Mouse (Mus musculus): ENCODE data around the gene Gdf15. TPM values are rescaled to one million over a fixed set of nuclear protein-coding genes. Genes with fewer than 3 reads are reported as not detected.

Gdf15 gene
- polyA plus RNA-seq, 1 experiment from 2014 or later: 1.3 TPM

DNA sequence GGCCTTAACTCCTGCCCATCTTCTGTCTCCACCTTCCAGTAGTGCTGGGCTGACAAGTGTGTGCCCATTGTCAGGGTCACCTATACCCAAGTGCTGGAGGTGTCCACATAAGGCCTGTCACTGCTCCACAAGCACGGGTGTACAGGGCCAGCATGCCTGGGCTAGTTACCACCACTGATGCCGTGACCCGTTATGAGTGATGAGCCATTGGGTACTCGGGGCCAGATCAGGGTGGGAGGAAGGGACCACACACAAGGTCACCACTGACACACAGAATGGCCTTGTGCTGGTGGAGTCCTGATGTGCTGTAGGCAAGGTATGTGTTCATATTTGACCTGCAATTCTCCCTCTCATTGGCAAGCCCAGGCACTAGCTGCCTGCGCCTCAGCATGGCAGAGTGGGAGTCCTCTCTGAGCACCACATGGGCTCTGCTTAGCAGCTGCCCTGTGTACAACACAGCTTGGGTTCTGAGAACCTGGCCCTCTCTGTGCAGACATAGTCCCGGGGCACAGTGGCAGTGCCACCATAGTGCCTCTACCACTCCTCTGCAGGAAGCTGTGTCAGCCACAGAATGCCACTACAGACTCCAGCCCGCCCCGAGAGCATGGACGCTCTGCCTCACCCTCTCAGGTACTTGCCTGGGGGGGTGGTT lies 47.5 kb downstream of the Gdf15 start:
- Histone ChIP-seq H3K27me3 (replicated peaks; ENCODE audit: insufficient read depth, low read length) (no peaks in the 10 kb centered on the region), H3K27ac (ENCODE audit: low read length) (no peak overlapping the region), H3K4me2 (replicated peaks; ENCODE audit: low read depth, low read length) (no peak overlapping the region), H3K4me1 (ENCODE audit: insufficient read depth, low read depth, low read length) (no peaks in the 10 kb centered on the region), H3K36me3 (ENCODE audit: insufficient read depth, low read length) (peaks cover 30% of the 10 kb centered on the region), H3K4me3 (ENCODE audit: low read depth, low read length) (no peak overlapping the region), H3K9me3 (ENCODE audit: low read length) (no peaks in the 10 kb centered on the region), H3K9ac (replicated peaks; ENCODE audit: low read depth) (no peak overlapping the region)
- ATAC-seq: 0 out of 2 replicates have a peak, but pooled peaks have one; percentile 7
- DNase-seq (ENCODE audit: low spot score): no peak
- WGBS: 88% methylated on average over 9 of the region's 9 CpGs
- TF ChIP-seq EP300 (IDR thresholded peaks at IDR 0.05) (no peak), CTCF (IDR thresholded peaks at IDR 0.05) (no peak)

DNA sequence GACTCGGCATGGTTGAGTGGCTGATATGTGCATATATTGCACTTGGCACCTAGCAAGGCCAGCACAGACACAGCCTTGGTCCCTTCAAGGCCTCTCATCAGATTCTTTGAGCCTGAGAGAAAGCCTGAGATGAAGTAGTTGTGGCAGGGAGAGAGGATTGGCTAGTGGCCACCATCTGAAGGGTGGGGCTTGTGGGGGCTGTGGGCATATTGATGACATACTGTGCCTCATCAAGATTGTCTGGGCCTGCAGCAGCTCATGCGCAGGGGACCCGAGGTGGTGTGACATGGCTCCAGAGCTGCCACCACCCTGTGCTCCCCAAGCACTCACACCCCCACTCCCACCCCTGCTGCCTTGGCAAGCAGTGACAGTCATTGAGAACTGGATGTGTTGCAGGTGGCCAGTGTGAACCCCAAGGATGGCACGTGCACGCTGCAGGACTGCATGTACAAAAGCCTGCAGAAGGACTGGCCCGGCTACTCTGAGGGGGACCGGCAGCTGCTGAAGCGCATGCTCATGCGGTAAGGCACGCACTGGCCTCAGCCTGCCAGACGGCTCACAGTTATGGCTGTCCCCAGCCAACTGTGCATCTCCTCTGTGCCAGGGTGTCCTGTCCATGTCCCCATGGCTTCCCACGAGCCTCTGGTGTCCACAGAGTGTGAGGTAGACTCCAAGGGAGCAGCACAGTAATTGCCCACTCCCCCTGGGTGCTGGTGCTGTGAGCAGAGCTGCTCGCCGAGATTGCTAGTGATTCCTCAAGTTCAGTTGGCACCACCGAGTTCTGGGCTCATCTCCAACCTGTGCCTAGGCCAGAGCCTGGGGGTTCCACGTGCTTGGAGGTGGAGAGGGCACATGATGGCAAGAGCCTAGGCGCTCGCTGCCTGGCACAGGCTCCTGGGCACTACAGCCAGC lies 48.5 kb downstream of the Gdf15 start:
- Histone ChIP-seq H3K9ac (replicated peaks; ENCODE audit: low read depth) (no peak overlapping the region), H3K4me2 (replicated peaks; ENCODE audit: low read depth, low read length) (no peak overlapping the region), H3K27ac (ENCODE audit: low read length) (no peak overlapping the region), H3K4me3 (ENCODE audit: low read depth, low read length) (no peak overlapping the region), H3K27me3 (replicated peaks; ENCODE audit: insufficient read depth, low read length) (no peaks in the 10 kb centered on the region), H3K9me3 (ENCODE audit: low read length) (no peaks in the 10 kb centered on the region), H3K36me3 (ENCODE audit: insufficient read depth, low read length) (peaks cover 34% of the 10 kb centered on the region), H3K4me1 (ENCODE audit: insufficient read depth, low read depth, low read length) (no peaks in the 10 kb centered on the region)
- TF ChIP-seq CTCF (IDR thresholded peaks at IDR 0.05): no peak
- TF ChIP-seq EP300 (IDR thresholded peaks at IDR 0.05): no peak
- no peak for ATAC-seq
- WGBS: 90% methylated on average over 18 of the region's 18 CpGs
- no peak for DNase-seq (ENCODE audit: low spot score)

Other genes starting within 250 kb of the Gdf15 start
- gene Crtc1, start 192.9 kb downstream of the Gdf15 start, polyA plus RNA-seq (2015; fragmentation: Nextera tagmentation; extraction: Ambion mirVana): 5.1 and 7.0 TPM in 2 replicates
- gene Klhl26, start 155.5 kb downstream of the Gdf15 start, polyA plus RNA-seq (2015; fragmentation: Nextera tagmentation; extraction: Ambion mirVana): 19.0 and 21.6 TPM in 2 replicates
- 4.1 and 5.2 TPM in 2 replicates for gene Tmem59l, start 145.1 kb downstream of the Gdf15 start, polyA plus RNA-seq (2015; fragmentation: Nextera tagmentation; extraction: Ambion mirVana)
- gene Crlf1, start 139.3 kb downstream of the Gdf15 start, polyA plus RNA-seq (2015; fragmentation: Nextera tagmentation; extraction: Ambion mirVana): 98.7 and 112 TPM in 2 replicates
- gene Rex1bd, start 125.7 kb downstream of the Gdf15 start, polyA plus RNA-seq (2015; fragmentation: Nextera tagmentation; extraction: Ambion mirVana): 103 and 117 TPM in 2 replicates
- gene Uba52, start 121.7 kb downstream of the Gdf15 start, polyA plus RNA-seq (2015; fragmentation: Nextera tagmentation; extraction: Ambion mirVana): 723 and 836 TPM in 2 replicates
- 222 and 228 TPM in 2 replicates for gene Fkbp8, start 104.7 kb downstream of the Gdf15 start, polyA plus RNA-seq (2015; fragmentation: Nextera tagmentation; extraction: Ambion mirVana)
- gene Kxd1, start 104.5 kb downstream of the Gdf15 start, polyA plus RNA-seq (2015; fragmentation: Nextera tagmentation; extraction: Ambion mirVana): 56.1 and 62.4 TPM in 2 replicates
- 11.8 and 13.0 TPM in 2 replicates for gene Ell, start 93.0 kb downstream of the Gdf15 start, polyA plus RNA-seq (2015; fragmentation: Nextera tagmentation; extraction: Ambion mirVana)
- gene Isyna1, start 38.1 kb downstream of the Gdf15 start, polyA plus RNA-seq (2015; fragmentation: Nextera tagmentation; extraction: Ambion mirVana): 49.1 and 57.8 TPM in 2 replicates
- 117 and 125 TPM in 2 replicates for gene Ssbp4, start 23.6 kb downstream of the Gdf15 start, polyA plus RNA-seq (2015; fragmentation: Nextera tagmentation; extraction: Ambion mirVana)
- gene Lrrc25, start 16.3 kb downstream of the Gdf15 start, polyA plus RNA-seq (2015; fragmentation: Nextera tagmentation; extraction: Ambion mirVana): 4.2 TPM in 2 replicates
- gene Pgpep1, start 27.9 kb upstream of the Gdf15 start, polyA plus RNA-seq (2015; fragmentation: Nextera tagmentation; extraction: Ambion mirVana): 32.9 and 34.4 TPM in 2 replicates
- 95.9 and 104 TPM in 2 replicates for gene Lsm4, start 40.8 kb upstream of the Gdf15 start, polyA plus RNA-seq (2015; fragmentation: Nextera tagmentation; extraction: Ambion mirVana)
- 107 and 109 TPM in 2 replicates for gene Jund, start 66.5 kb upstream of the Gdf15 start, polyA plus RNA-seq (2015; fragmentation: Nextera tagmentation; extraction: Ambion mirVana)
- 0.04 and 0.07 TPM in 2 replicates for gene Iqcn, start 71.0 kb upstream of the Gdf15 start, polyA plus RNA-seq (2015; fragmentation: Nextera tagmentation; extraction: Ambion mirVana)
- gene Gm3336, start 86.1 kb upstream of the Gdf15 start, polyA plus RNA-seq (2015; fragmentation: Nextera tagmentation; extraction: Ambion mirVana): 0.50 and 0.54 TPM in 2 replicates
- gene Pde4c, start 91.3 kb upstream of the Gdf15 start, polyA plus RNA-seq (2015; fragmentation: Nextera tagmentation; extraction: Ambion mirVana): 0.93 and 2.0 TPM in 2 replicates
- gene Rab3a, start 122.2 kb upstream of the Gdf15 start, polyA plus RNA-seq (2015; fragmentation: Nextera tagmentation; extraction: Ambion mirVana): 17.6 and 28.6 TPM in 2 replicates
- gene Mpv17l2, start 128.5 kb upstream of the Gdf15 start, polyA plus RNA-seq (2015; fragmentation: Nextera tagmentation; extraction: Ambion mirVana): 57.4 and 88.8 TPM in 2 replicates
- 28.0 and 30.5 TPM in 2 replicates for gene Pik3r2, start 144.3 kb upstream of the Gdf15 start, polyA plus RNA-seq (2015; fragmentation: Nextera tagmentation; extraction: Ambion mirVana)
- gene Mast3, start 172.6 kb upstream of the Gdf15 start, polyA plus RNA-seq (2015; fragmentation: Nextera tagmentation; extraction: Ambion mirVana): 7.3 and 7.6 TPM in 2 replicates
- gene Il12rb1, start 176.0 kb upstream of the Gdf15 start, polyA plus RNA-seq (2015; fragmentation: Nextera tagmentation; extraction: Ambion mirVana): 0.13 and 0.16 TPM in 2 replicates
- 9.4 and 10.7 TPM in 2 replicates for gene Arrdc2, start 207.3 kb upstream of the Gdf15 start, polyA plus RNA-seq (2015; fragmentation: Nextera tagmentation; extraction: Ambion mirVana)
- 0.24 and 0.25 TPM in 2 replicates for gene Kcnn1, start 230.8 kb upstream of the Gdf15 start, polyA plus RNA-seq (2015; fragmentation: Nextera tagmentation; extraction: Ambion mirVana)
- gene Ccdc124, start 241.5 kb upstream of the Gdf15 start, polyA plus RNA-seq (2015; fragmentation: Nextera tagmentation; extraction: Ambion mirVana): 63.7 and 68.5 TPM in 2 replicates

Data from lung, postnatal 0 days (tissue).